Mouse (Mus musculus) C2C12 (cell line): Measurements from ENCODE around the gene Cfap298. TPM values are rescaled to one million over a fixed set of nuclear protein-coding genes. Genes with fewer than 3 reads are reported as not detected.

Experiments
- H3K27me3 ChIP-seq: one replicate; pipeline ENCODE4 v1.6.1; 2011; ENCODE audit not compliant: control insufficient read depth, insufficient read depth, insufficient read length
- H3K36me3 ChIP-seq: one replicate; pipeline ENCODE4 v1.6.1; 2011; ENCODE audit not compliant: control insufficient read depth, insufficient read depth
- H3K4me3 ChIP-seq: one replicate; pipeline ENCODE4 v1.5.1; 2011; ENCODE audit warnings: mild to moderate bottlenecking, control low read depth; ENCODE audit not compliant: poor library complexity, insufficient read depth, severe bottlenecking
- H3K79me2 ChIP-seq: one replicate; pipeline ENCODE4 v1.6.1; 2011; ENCODE audit not compliant: control insufficient read depth, insufficient read depth
- H3K79me3 ChIP-seq: one replicate; pipeline ENCODE4 v1.6.1; 2011; ENCODE audit warnings: low read depth, control low read depth
- H3ac ChIP-seq: one replicate; pipeline ENCODE3; 2011; ENCODE audit warnings: low read depth; ENCODE audit not compliant: control insufficient read depth, insufficient read length
- CEBPB ChIP-seq: IDR thresholded peaks from one replicate; pipeline ENCODE4 v1.6.1; 2011; ENCODE audit warnings: low read depth, mild to moderate bottlenecking, control low read depth, moderate library complexity
- CTCF ChIP-seq: IDR thresholded peaks from one replicate; pipeline ENCODE4 v1.5.1; 2011; ENCODE audit not compliant: control insufficient read depth, insufficient read depth, insufficient read length
- FOSL1 ChIP-seq: IDR thresholded peaks from one replicate; pipeline ENCODE4 v1.8.0; 2011; ENCODE audit warnings: mild to moderate bottlenecking, low read length; ENCODE audit not compliant: poor library complexity, insufficient read depth, severe bottlenecking
- MAX ChIP-seq: IDR thresholded peaks from one replicate; pipeline ENCODE4 v1.6.1; 2011; ENCODE audit warnings: mild to moderate bottlenecking, control low read depth
- MYOD1 ChIP-seq: IDR thresholded peaks from one replicate; pipeline ENCODE4 v1.6.1; 2011; ENCODE audit warnings: low read depth; ENCODE audit not compliant: control insufficient read depth, insufficient read length
- MYOG ChIP-seq: IDR thresholded peaks from one replicate; pipeline ENCODE4 v1.6.1; 2011; ENCODE audit not compliant: control insufficient read depth, insufficient read length; ENCODE audit errors: extremely low read depth
- USF1 ChIP-seq: IDR thresholded peaks from one replicate; pipeline ENCODE4 v1.6.1; 2011; ENCODE audit warnings: low read depth, mild to moderate bottlenecking, control low read depth, moderate library complexity
- polyA plus RNA-seq: library from polyadenylated mRNA; unstranded; fragments of >200 nt; fragmentation: generic; extraction: Trizol; gene quantifications from one replicate; pipeline ENCODE4 v1.2.1, GENCODE M21; 2012; ENCODE audit warnings: missing spikeins

Gene Cfap298
- polyA plus RNA-seq, 1 experiment: 31.6 TPM

DNA sequence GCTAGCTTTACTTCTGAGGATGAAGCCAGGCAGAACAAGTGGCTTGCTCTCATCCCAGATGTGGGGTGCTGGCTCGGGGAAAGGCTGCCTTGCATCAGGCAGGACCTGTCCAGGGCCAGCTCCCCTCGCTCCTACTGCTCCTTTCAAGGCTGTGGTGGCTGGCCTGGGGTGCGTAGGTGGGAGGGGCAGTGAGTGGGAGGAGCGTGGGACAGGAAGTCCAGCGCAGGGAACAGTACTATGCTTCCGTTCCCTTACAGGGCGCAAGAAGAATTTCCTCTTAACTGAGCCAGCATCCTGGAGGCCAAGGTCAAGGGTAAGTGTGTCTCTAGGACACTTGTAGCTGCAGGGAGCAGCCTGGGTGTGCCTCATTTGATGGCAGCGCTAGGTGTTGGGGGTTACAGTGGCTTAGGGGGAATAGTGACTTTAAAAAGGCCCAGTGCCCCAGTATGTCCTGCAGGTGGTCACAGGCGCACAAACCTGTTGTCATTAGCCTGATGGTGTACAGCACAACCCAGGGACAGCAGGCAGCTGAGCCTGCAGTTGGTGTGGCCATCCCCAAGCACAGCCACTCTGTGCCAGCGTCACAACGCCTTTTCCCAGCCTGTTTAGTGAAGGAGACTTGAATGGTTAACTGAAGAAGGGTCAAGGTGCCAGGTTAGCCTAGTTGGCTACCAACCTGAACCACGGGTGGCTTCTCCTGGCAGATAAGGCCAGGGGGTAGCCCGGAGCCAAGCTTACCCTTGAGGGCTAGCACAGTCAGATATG lies 10.1 kb downstream of the Cfap298 start:
- no peaks in the 10 kb centered on the region for H3K79me3 ChIP-seq
- TF ChIP-seq MYOD1: no peak
- TF ChIP-seq MYOG: no peak
- TF ChIP-seq CEBPB: no peak
- TF ChIP-seq CTCF: no peak
- no peak overlapping the region for H3ac ChIP-seq
- peaks cover 13% of the 10 kb centered on the region for H3K36me3 ChIP-seq
- no peak overlapping the region for H3K4me3 ChIP-seq
- no peaks in the 10 kb centered on the region for H3K27me3 ChIP-seq
- H3K79me2 ChIP-seq: no peaks in the 10 kb centered on the region

DNA sequence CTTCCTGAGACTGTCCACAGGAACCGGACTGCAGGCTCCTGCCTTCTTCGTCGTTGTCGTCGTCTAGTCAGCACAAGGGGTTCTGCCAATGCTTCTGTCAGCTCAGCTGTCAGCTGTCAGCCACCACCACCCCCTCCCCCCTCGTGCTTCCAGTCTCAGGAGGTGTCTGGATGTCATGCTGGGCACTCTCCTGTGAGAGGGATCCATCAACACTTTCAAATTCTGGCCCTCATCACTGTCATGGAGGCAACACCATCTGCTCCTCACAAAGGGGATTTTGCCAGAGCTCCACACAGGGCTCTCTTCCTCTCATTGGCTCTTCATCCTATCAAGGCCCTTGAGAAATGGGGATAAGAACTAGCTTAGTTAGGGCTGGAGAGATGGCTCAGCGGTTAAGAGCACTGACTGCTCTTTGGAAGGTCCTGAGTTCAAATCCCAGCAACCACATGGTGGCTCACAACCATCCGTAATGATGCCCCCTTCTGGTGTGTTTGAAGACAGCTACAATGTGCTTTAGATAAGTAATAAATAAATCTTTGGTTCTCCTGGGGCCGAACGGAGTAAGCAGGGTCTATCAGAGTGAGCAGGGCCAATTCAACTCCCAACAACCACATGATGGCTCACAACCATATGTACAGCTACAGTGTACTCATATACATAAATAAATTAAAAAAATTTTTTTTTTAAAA lies 13.3 kb downstream of the Cfap298 start:
- H3K36me3 ChIP-seq: peaks cover 13% of the 10 kb centered on the region
- no peak overlapping the region for H3ac ChIP-seq
- no peak overlapping the region for H3K4me3 ChIP-seq
- no peaks in the 10 kb centered on the region for H3K79me2 ChIP-seq
- no peaks in the 10 kb centered on the region for H3K27me3 ChIP-seq
- TF ChIP-seq FOSL1: no peak
- no peak for TF ChIP-seq USF1
- TF ChIP-seq CEBPB: no peak
- no peak for TF ChIP-seq MYOD1
- no peak for TF ChIP-seq MYOG
- TF ChIP-seq CTCF: no peak
- no peak for TF ChIP-seq MAX
- H3K79me3 ChIP-seq: no peaks in the 10 kb centered on the region

DNA sequence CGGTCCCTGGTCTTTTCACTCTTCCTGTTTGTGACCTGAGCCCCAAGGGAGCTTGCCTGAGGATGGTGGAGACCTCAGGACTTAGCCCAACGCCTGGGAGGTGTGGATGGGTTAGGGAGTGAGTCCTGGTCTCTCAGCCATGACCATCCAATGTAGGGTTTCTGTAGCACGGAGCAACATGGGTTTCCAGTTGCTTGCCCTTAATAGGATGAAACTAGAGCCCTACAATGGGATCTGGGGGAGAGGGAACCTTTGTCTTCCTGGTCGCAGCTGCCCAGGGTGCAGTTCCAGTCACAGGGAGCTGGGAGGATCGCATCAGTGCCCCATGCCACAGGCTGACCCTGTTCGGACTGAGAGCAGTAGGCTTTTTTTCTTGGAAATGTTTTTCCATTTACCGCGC lies 17.8 kb downstream of the Cfap298 start:
- H3K4me3 ChIP-seq: no peak overlapping the region
- no peaks in the 10 kb centered on the region for H3K27me3 ChIP-seq
- TF ChIP-seq CTCF: no peak
- TF ChIP-seq MYOD1: no peak
- no peak for TF ChIP-seq CEBPB
- no peak for TF ChIP-seq FOSL1
- TF ChIP-seq MYOG: no peak
- TF ChIP-seq USF1: no peak
- no peak for TF ChIP-seq MAX
- no peaks in the 10 kb centered on the region for H3K79me3 ChIP-seq
- H3ac ChIP-seq: no peak overlapping the region
- H3K36me3 ChIP-seq: no peaks in the 10 kb centered on the region
- no peaks in the 10 kb centered on the region for H3K79me2 ChIP-seq

DNA sequence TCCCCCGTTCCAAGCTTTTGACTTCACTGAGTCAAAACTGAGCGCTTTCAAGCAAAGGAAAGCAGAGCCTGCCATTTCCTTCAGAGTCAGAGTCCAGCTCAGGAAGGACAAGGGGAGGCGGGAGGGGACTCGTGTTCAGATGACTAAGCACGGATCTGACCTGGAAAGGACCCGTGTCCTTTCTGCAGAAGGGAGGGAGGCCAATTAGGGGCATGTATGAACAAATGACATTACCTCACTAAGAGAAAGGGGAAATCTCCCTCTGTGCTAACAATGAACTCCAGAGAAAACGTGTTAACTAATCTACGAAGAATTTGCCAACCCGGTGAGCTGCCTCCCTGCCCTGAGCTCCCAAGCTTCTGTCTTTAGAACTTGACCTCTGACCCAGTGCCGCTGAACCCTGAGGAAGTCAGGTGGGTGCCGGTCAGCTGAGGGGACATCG lies 18.9 kb downstream of the Cfap298 start:
- H3K79me2 ChIP-seq: no peaks in the 10 kb centered on the region
- no peaks in the 10 kb centered on the region for H3K27me3 ChIP-seq
- no peaks in the 10 kb centered on the region for H3K36me3 ChIP-seq
- H3K79me3 ChIP-seq: no peaks in the 10 kb centered on the region
- TF ChIP-seq CTCF (no peak), USF1 (no peak), MAX (no peak), MYOD1 (no peak), FOSL1 (no peak), MYOG (no peak)
- no peak overlapping the region for H3K4me3 ChIP-seq
- H3ac ChIP-seq: no peak overlapping the region

DNA sequence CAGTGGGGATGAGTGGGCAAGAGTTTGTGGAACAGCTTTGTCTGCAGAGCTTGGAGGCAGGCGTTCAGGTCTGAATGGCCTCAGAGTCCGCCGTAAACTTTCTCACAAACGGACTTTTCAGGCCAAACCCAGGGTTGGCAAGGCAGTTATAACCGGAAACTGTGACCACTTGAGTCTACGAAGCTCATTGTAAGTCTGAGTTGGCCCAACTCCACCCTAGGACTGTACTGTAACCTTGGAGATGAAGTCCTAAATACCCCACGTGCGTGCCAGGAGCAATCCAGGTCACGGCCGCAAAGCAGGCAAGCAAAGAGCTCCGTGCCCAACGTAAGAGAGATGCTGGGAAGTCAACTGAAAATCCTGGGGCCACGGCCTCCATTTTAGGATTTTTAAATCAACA lies 23.1 kb downstream of the Cfap298 start:
- no peaks in the 10 kb centered on the region for H3K79me2 ChIP-seq
- H3K36me3 ChIP-seq: no peaks in the 10 kb centered on the region
- no peak overlapping the region for H3K4me3 ChIP-seq
- no peaks in the 10 kb centered on the region for H3K79me3 ChIP-seq
- TF ChIP-seq MYOD1: no peak
- no peak for TF ChIP-seq CTCF
- no peak for TF ChIP-seq MAX
- TF ChIP-seq MYOG: no peak
- TF ChIP-seq CEBPB: no peak
- TF ChIP-seq FOSL1: no peak
- TF ChIP-seq USF1: no peak
- H3ac ChIP-seq: no peak overlapping the region
- H3K27me3 ChIP-seq: no peaks in the 10 kb centered on the region
